Mouse (Mus musculus): ENCODE data around the gene Daam1. TPM values are rescaled to one million over a fixed set of nuclear protein-coding genes. Genes with fewer than 3 reads are reported as not detected.

Daam1 gene
- total RNA-seq, 2 experiments from 2014 or later, result 86.0 to 97.4 TPM

GRCm38 (mm10) chr12:71885170-71885574, 54.3 kb downstream of the Daam1 start:
- DNase-seq (ENCODE audit: extremely low spot score in 1 of 2, low spot score in 2 of 2), result no peak
- intact Hi-C loops (cut with DNase I), result no loop called here

GRCm38 (mm10) chr12:71885717-71886116, 54.8 kb downstream of the Daam1 start:
- intact Hi-C loops (cut with DNase I), result no loop called here
- DNase-seq (ENCODE audit: extremely low spot score in 1 of 2, low spot score in 2 of 2), result no peak

- DNase-seq (ENCODE audit: extremely low spot score in 1 of 2, low spot score in 2 of 2), result no peak
- intact Hi-C loops (cut with DNase I), result no loop called here
These were observed 55.5 kb downstream of the Daam1 start for GRCm38 (mm10) chr12:71886406-71886805.

GRCm38 (mm10) chr12:71886941-71887340, 56.1 kb downstream of the Daam1 start:
- DNase-seq (ENCODE audit: extremely low spot score in 1 of 2, low spot score in 2 of 2), result no peak
- intact Hi-C loops (cut with DNase I), result no loop called here

GRCm38 (mm10) chr12:71888370-71888769, 57.5 kb downstream of the Daam1 start:
- no peak for DNase-seq (ENCODE audit: extremely low spot score in 1 of 2, low spot score in 2 of 2)
- intact Hi-C loops (cut with DNase I), result no loop called here

- intact Hi-C loops (cut with DNase I), result no loop called here
- no peak for DNase-seq (ENCODE audit: extremely low spot score in 1 of 2, low spot score in 2 of 2)
These were observed 58.4 kb downstream of the Daam1 start for GRCm38 (mm10) chr12:71889266-71889665.

- intact Hi-C loops (cut with DNase I), result no loop called here
- DNase-seq (ENCODE audit: extremely low spot score in 1 of 2, low spot score in 2 of 2), result no peak
These were observed 59.4 kb downstream of the Daam1 start for GRCm38 (mm10) chr12:71890282-71890681.

- DNase-seq (ENCODE audit: extremely low spot score in 1 of 2, low spot score in 2 of 2), result no peak
- intact Hi-C loops (cut with DNase I), result no loop called here
These were observed 61.0 kb downstream of the Daam1 start for GRCm38 (mm10) chr12:71891729-71892355.

- no peak for DNase-seq (ENCODE audit: extremely low spot score in 1 of 2, low spot score in 2 of 2)
- intact Hi-C loops (cut with DNase I), result no loop called here
These were observed 62.2 kb downstream of the Daam1 start for GRCm38 (mm10) chr12:71892996-71893605.

- intact Hi-C loops (cut with DNase I), result no loop called here
- no peak for DNase-seq (ENCODE audit: extremely low spot score in 1 of 2, low spot score in 2 of 2)
These were observed 67.4 kb downstream of the Daam1 start for GRCm38 (mm10) chr12:71898231-71898630.

GRCm38 (mm10) chr12:71898666-71899520, 68.0 kb downstream of the Daam1 start:
- intact Hi-C loops (cut with DNase I), result no loop called here
- no peak for DNase-seq (ENCODE audit: extremely low spot score in 1 of 2, low spot score in 2 of 2)

GRCm38 (mm10) chr12:71899566-71899965, 68.7 kb downstream of the Daam1 start:
- DNase-seq (ENCODE audit: extremely low spot score in 1 of 2, low spot score in 2 of 2), result no peak
- intact Hi-C loops (cut with DNase I), result no loop called here

GRCm38 (mm10) chr12:71901211-71901610, 70.3 kb downstream of the Daam1 start:
- DNase-seq (ENCODE audit: extremely low spot score in 1 of 2, low spot score in 2 of 2), result no peak
- intact Hi-C loops (cut with DNase I), result no loop called here

GRCm38 (mm10) chr12:71901859-71902258, 71.0 kb downstream of the Daam1 start:
- intact Hi-C loops (cut with DNase I), result no loop called here
- no peak for DNase-seq (ENCODE audit: extremely low spot score in 1 of 2, low spot score in 2 of 2)

- no peak for DNase-seq (ENCODE audit: extremely low spot score in 1 of 2, low spot score in 2 of 2)
- intact Hi-C loops (cut with DNase I), result no loop called here
These were observed 71.4 kb downstream of the Daam1 start for GRCm38 (mm10) chr12:71902317-71902716.

- DNase-seq (ENCODE audit: extremely low spot score in 1 of 2, low spot score in 2 of 2), result no peak
- intact Hi-C loops (cut with DNase I), result no loop called here
These were observed 72.3 kb downstream of the Daam1 start for GRCm38 (mm10) chr12:71903218-71903617.

- intact Hi-C loops (cut with DNase I), result no loop called here
- no peak for DNase-seq (ENCODE audit: extremely low spot score in 1 of 2, low spot score in 2 of 2)
These were observed 73.4 kb downstream of the Daam1 start for GRCm38 (mm10) chr12:71904310-71904709.

- no peak for DNase-seq (ENCODE audit: extremely low spot score in 1 of 2, low spot score in 2 of 2)
- intact Hi-C loops (cut with DNase I), result no loop called here
These were observed 74.0 kb downstream of the Daam1 start for GRCm38 (mm10) chr12:71904926-71905325.

GRCm38 (mm10) chr12:71905640-71906320, 74.9 kb downstream of the Daam1 start:
- DNase-seq (ENCODE audit: extremely low spot score in 1 of 2, low spot score in 2 of 2), result no peak
- intact Hi-C loops (cut with DNase I), result no loop called here

Data from left cerebral cortex, postnatal 10 days (tissue).